Mouse (Mus musculus): ENCODE measurements around the gene Wbp1. TPM values are rescaled to one million over a fixed set of nuclear protein-coding genes. Genes with fewer than 3 reads are reported as not detected.

The Wbp1 gene
- polyA plus RNA-seq, 1 experiment from 2014 or later = 233 TPM

DNA sequence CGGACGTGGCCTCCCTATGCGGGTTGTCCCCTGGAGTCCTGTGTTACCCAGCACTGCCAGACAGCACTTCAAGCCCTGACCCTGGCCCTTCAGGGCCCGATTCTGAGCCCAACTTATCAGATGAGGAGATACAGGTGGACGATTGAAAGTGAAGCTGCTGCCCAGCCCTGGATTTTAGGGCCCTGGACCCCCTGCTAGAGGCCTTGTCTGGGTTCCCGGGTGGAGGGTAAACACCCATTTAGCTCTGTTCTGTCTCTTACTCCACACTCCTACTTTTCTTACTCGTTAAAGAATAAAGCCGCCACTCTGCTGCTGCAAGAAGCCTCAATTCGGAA, 33.5 kb downstream of the Wbp1 start:
- Histone ChIP-seq H3K9me3 (no peaks in the 10 kb centered on the region), H3K4me2 (replicated peaks) (peak overlapping the region; percentile 45), H3K27ac (no peak overlapping the region), H3K36me3 (no peaks in the 10 kb centered on the region), H3K4me3 (0 out of 2 replicates have a peak overlapping the region, but pooled peaks have one; percentile 16), H3K4me1 (peaks cover 16% of the 10 kb centered on the region), H3K27me3 (replicated peaks) (peaks cover 75% of the 10 kb centered on the region), H3K9ac (no peak overlapping the region)
- WGBS = 6% methylated on average over 9 of the region's 9 CpGs
- no peak for ATAC-seq (ENCODE audit: low FRiP score, low read depth)

- H3K36me3 ChIP-seq = no peaks in the 10 kb centered on the region; the same call in 1 of the 2 replicates
- 2% methylated on average over 47 of the region's 47 CpGs for WGBS
- peaks cover 80% of the 10 kb centered on the region for H3K27me3 ChIP-seq (replicated peaks)
- H3K9me3 ChIP-seq = no peaks in the 10 kb centered on the region
- H3K4me2 ChIP-seq (replicated peaks) = peak overlapping the region; percentile 45
- H3K27ac ChIP-seq = no peak overlapping the region
- H3K9ac ChIP-seq = no peak overlapping the region
- H3K4me3 ChIP-seq = peak overlapping the region; percentile 16
- no peak for ATAC-seq (ENCODE audit: low FRiP score, low read depth)
- H3K4me1 ChIP-seq = peaks cover 16% of the 10 kb centered on the region
Measured at GRCm38 (mm10) chr6:83087205-83087925, 34.0 kb downstream of the Wbp1 start.

DNA sequence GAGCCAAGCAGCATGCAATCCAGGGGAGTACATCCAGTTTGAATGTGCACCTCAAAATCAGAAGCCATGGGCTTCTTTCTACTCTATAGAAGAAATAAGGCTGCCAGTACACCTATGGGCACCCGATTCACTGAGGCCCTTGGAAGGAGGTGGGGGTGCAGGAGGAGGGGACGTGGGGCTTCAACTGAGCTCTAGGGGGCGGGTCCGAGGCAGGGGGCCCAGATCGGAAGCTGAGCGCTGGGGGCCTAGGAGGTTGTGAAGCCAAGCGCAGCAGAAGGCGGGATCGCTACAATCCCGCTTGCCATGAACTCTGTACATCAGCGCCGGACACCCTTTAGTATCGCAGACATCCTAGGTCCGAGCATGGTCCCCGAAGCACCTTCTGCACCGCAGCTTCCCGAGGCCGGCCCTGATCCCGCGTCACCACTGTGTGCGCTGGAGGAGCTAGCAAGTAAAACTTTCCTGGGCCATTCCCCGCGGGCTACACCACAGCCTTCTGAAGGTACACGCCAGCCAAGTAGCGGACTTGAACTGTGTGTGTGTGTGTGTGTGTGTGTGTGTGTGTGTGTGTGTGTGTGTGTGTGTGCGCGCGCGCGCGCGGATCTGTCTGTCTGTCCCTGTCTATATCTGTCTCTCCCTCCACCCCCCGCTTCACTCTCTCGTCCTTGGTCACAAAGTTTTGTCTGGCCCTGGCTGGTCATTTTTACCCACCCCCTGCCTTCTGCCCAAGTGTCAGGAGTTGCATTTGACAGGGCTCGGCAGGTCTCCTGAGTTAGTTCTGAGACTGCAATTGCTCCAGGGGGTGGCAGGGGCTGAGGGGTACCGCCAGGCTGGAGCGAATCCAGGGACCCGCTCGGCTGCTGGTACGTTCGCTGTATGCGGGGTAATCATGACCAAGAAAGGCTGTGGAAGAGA, 35.0 kb downstream of the Wbp1 start, which contains the start of gene Lbx2:
Lbx2 (plus strand) TSS at position 247 of the 915 bp plus-strand sequence.
- ATAC-seq (ENCODE audit: low FRiP score, low read depth) = no peak
- Histone ChIP-seq H3K4me2 (replicated peaks) (peak within 1 kb of the TSS; percentile 45), H3K9me3 (no peaks in the 10 kb centered on the region), H3K36me3 (peaks cover 4% of the 10 kb centered on the region), H3K4me1 (peaks cover 16% of the 10 kb centered on the region), H3K4me3 (no peak within 1 kb of the TSS), H3K27ac (no peak within 1 kb of the TSS), H3K27me3 (replicated peaks) (peaks cover 85% of the 10 kb centered on the region), H3K9ac (0 out of 2 replicates have a peak within 1 kb of the TSS, but pooled peaks have one; percentile 17)
- 3% methylated on average over 42 of the region's 42 CpGs for WGBS

DNA sequence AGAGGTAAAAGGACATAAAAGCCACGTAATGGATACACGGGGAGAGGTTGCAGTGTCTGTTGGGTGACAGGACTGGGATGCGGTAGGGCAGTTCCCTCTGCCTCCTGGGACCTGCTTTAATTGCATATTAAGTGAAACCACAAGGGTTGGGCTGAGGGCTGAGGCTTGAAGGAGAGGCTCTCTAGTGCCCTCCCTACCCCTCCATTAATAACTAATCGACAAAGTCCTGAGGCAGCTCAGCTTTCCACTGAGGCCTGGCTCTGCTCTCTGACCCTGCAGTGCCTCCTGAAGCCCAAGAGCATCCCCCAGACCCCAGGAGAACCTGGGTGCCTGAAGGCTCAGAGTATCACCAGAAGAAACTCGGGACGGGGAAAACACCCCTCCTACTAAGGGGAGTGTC, 36.9 kb downstream of the Wbp1 start:
- Histone ChIP-seq H3K4me2 (replicated peaks) (no peak overlapping the region), H3K4me1 (peaks cover 22% of the 10 kb centered on the region), H3K9me3 (no peaks in the 10 kb centered on the region), H3K27me3 (replicated peaks) (peaks cover 72% of the 10 kb centered on the region), H3K9ac (no peak overlapping the region), H3K27ac (no peak overlapping the region), H3K4me3 (no peak overlapping the region), H3K36me3 (peaks cover 12% of the 10 kb centered on the region)
- no peak for ATAC-seq (ENCODE audit: low FRiP score, low read depth)
- WGBS = 7% methylated on average over 6 of the region's 6 CpGs

- H3K27ac ChIP-seq = no peak overlapping the region
- H3K4me3 ChIP-seq = no peak overlapping the region
- H3K27me3 ChIP-seq (replicated peaks) = peaks cover 66% of the 10 kb centered on the region
- no peak overlapping the region for H3K9ac ChIP-seq
- ATAC-seq (ENCODE audit: low FRiP score, low read depth) = no peak
- no peaks in the 10 kb centered on the region for H3K9me3 ChIP-seq
- H3K4me1 ChIP-seq = peaks cover 29% of the 10 kb centered on the region
- peaks cover 12% of the 10 kb centered on the region for H3K36me3 ChIP-seq
- 8% methylated on average over 5 of the region's 5 CpGs for WGBS
- H3K4me2 ChIP-seq (replicated peaks) = no peak overlapping the region; the same call in 1 of the 2 replicates
Measured at GRCm38 (mm10) chr6:83083497-83083896, 37.9 kb downstream of the Wbp1 start.

DNA sequence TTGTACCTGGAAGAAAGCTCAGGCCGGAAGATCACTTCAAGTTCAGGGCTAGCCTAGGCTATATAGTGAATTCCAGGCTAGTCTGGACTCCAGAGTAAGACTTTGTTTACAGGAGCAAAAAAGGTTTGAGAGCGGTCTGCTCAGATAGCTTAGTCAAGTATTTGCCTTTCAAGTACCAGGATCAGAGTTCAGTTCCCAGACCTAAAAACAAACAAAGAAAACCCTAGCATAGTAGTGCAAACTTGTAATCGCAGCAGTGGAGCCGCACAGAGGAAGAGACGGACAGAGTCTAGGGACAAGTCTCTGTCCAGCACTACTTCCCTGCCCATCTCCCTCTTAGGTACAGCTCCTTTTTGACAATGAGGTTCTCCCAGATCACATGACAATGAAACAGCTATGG, 41.1 kb downstream of the Wbp1 start:
- no peak for ATAC-seq (ENCODE audit: low FRiP score, low read depth)
- Histone ChIP-seq H3K27me3 (replicated peaks) (peaks cover 43% of the 10 kb centered on the region), H3K4me3 (no peak overlapping the region), H3K4me2 (replicated peaks) (no peak overlapping the region), H3K4me1 (peaks cover 22% of the 10 kb centered on the region), H3K27ac (no peak overlapping the region), H3K36me3 (peaks cover 12% of the 10 kb centered on the region), H3K9me3 (no peaks in the 10 kb centered on the region), H3K9ac (no peak overlapping the region)
- 96% methylated on average over 5 of the region's 5 CpGs for WGBS

GRCm38 (mm10) chr6:83078324-83078858, 43.0 kb downstream of the Wbp1 start:
- Histone ChIP-seq H3K27ac (peak overlapping the region; percentile 77; the same call in 1 of the 2 replicates), H3K9ac (peak overlapping the region; percentile 75), H3K9me3 (no peaks in the 10 kb centered on the region), H3K4me1 (peaks cover 18% of the 10 kb centered on the region), H3K4me2 (replicated peaks) (peak overlapping the region; percentile 96), H3K36me3 (peaks cover 12% of the 10 kb centered on the region), H3K27me3 (replicated peaks) (peaks cover 40% of the 10 kb centered on the region), H3K4me3 (peak overlapping the region; percentile 74)
- peak; percentile 93 for ATAC-seq (ENCODE audit: low FRiP score, low read depth)
- WGBS = under 1% methylated on average over 46 of the region's 46 CpGs

GRCm38 (mm10) chr6:83077630-83078323, 43.6 kb downstream of the Wbp1 start, which contains the start of gene Pcgf1:
TSS of gene Pcgf1 (plus strand) at chr6:83077869.
- peak within 1 kb of the TSS; percentile 77 for H3K27ac ChIP-seq
- no peaks in the 10 kb centered on the region for H3K9me3 ChIP-seq
- H3K4me2 ChIP-seq (replicated peaks) = peak within 1 kb of the TSS; percentile 96
- H3K9ac ChIP-seq = peak within 1 kb of the TSS; percentile 75
- under 1% methylated on average over 54 of the region's 54 CpGs for WGBS
- peaks cover 12% of the 10 kb centered on the region for H3K36me3 ChIP-seq
- peak; percentile 84 for ATAC-seq (ENCODE audit: low FRiP score, low read depth)
- H3K27me3 ChIP-seq (replicated peaks) = peaks cover 40% of the 10 kb centered on the region
- peak within 1 kb of the TSS; percentile 74 for H3K4me3 ChIP-seq
- H3K4me1 ChIP-seq = peaks cover 18% of the 10 kb centered on the region

DNA sequence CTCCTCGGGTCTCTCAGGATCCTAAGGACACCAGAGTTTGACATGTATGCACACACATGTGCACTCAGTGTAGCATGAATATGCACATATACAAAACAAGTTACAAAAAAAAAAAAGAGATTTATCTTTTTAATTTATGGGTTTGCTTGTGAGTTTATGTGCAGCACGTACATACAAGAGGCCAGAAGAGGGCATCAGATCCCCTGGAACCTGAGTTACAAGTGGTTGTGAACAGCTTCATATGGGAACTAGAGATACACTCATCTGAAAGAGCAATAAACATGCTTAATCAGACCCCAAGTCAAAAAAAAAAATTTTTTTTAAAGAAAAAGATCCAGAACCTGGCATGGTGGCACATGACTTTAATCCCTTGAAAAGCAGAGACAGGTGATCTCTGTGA, 46.4 kb downstream of the Wbp1 start:
- no peak overlapping the region for H3K27ac ChIP-seq
- H3K9me3 ChIP-seq = no peaks in the 10 kb centered on the region
- H3K4me2 ChIP-seq (replicated peaks) = no peak overlapping the region
- no peak overlapping the region for H3K9ac ChIP-seq
- peaks cover 59% of the 10 kb centered on the region for H3K27me3 ChIP-seq (replicated peaks)
- no peak overlapping the region for H3K4me3 ChIP-seq
- peaks cover 31% of the 10 kb centered on the region for H3K4me1 ChIP-seq
- WGBS = 33% methylated on average over 2 of the region's 2 CpGs
- H3K36me3 ChIP-seq = 0 out of 2 replicates have a peak, but pooled peaks cover under 1% of the 10 kb centered on the region
- no peak for ATAC-seq (ENCODE audit: low FRiP score, low read depth)

DNA sequence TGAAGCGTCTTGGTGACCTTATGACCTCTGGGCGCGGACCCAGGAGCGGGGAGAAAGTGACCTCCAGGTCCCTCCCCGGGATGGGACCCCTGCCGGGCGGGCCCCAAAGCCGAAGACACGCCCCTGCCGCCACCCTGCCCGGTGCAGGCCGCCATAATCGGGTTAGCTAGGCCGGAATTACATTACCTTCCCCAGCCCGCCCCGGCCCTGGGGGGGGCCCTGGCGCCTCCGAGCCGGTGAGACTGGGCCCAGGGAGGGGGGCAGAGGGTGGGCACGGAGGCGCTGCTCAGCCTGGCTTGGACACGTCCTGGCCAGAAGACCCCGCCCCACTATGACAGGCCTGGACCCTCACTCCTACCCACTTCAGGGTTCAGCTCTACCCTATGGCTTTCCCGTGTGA, 50.1 kb downstream of the Wbp1 start:
- Histone ChIP-seq H3K27ac (no peak overlapping the region; the same call in 1 of the 2 replicates), H3K4me3 (peak overlapping the region; percentile 8), H3K36me3 (no peaks in the 10 kb centered on the region), H3K4me2 (replicated peaks) (peak overlapping the region; percentile 49), H3K27me3 (replicated peaks) (peaks cover 92% of the 10 kb centered on the region), H3K4me1 (peaks cover 24% of the 10 kb centered on the region), H3K9me3 (no peaks in the 10 kb centered on the region), H3K9ac (0 out of 2 replicates have a peak overlapping the region, but pooled peaks have one; percentile 0)
- WGBS = 2% methylated on average over 24 of the region's 24 CpGs
- ATAC-seq (ENCODE audit: low FRiP score, low read depth) = no peak
